8 mouse cellular contexts compared by ENCODE assay signal in the genomic region with DNA sequence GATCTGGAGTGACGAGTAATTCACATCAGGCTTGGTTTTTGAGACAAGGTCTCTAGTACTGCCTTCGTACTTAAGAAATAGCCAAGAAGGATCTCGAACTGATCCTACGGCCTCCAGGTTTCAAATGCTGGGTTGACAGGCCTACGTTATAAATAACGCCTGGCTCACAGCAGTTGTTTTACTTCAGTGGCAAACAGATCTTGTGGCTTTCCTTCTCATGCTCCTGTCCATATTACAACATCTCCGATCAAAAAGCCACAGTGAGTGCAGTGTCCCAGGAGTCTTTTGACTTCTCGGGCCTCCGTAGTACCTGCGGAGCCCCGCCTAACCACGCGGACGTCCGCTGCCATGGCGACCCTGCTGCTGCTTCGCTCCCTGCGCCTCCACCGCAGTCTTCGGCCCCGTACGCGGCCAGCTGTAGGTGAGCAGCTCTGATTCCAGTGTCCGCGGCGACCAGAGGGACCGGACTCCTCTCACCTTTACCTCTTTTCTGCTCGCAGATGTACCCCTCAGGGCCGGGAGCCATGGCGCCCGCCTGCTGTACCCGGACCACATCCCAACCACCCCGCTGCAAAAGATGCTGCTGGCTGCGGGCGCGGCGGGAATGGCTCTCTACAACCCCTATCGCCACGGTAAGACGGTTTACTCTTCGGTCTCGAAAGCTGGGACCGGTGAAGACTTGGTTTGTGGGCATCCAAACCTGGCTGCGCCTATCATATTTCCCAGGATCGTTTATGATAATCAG. TPM values are rescaled to one million over a fixed set of nuclear protein-coding genes. Genes with fewer than 3 reads are reported as not detected.
DNase-seq lines count a peak whose midpoint lies in the region; ATAC-seq and TF ChIP-seq lines count a peak whose summit lies in the region.

A gene (minus strand): TSS at position 566 of the 745 bp plus-strand sequence.

- peak; percentile 90 for DNase-seq in MEL (ENCODE audit: low read depth, low spot score)
- DNase-seq in cerebellum, adult 18-20 months, result peak; percentile 87 to 90
- DNase-seq in heart, postnatal 25 days (ENCODE audit: low spot score), result peak; percentile 49
- DNase-seq in layer of hippocampus, adult 2 months (ENCODE audit: low spot score in 2 of 2), result peak; percentile 84 to 88
- DNase-seq in lung, adult 2 months, result peak; percentile 83
- peak; percentile 85 for DNase-seq in testis, postnatal 14 days (ENCODE audit: low spot score)

- no peak for TF ChIP-seq EP300 in MEL (IDR thresholded peaks at IDR 0.05; ENCODE audit: low read depth in 1 of 2, low read length in 2 of 2)

- H3K79me2 ChIP-seq in MEL (ENCODE audit: control insufficient read depth, insufficient read depth, low read length, poor library complexity), result peaks cover 14% of the 10 kb centered on the region

- peak within 1 kb of the TSS; percentile 88 for H3K9ac ChIP-seq in MEL (ENCODE audit: control insufficient read depth, low read depth, low read length, poor library complexity, severe bottlenecking)
- H3K9ac ChIP-seq in forebrain, embryonic 16.5 days (replicated peaks; ENCODE audit: low read depth, low read length), result peak within 1 kb of the TSS; percentile 84

- H3K4me1 ChIP-seq in MEL (ENCODE audit: control insufficient read depth in 1 of 2, insufficient read depth in 2 of 2, low read length in 2 of 2), result peaks cover 0 to 9% of the 10 kb centered on the region in 2 experiments; a peak in 2 of 4 replicates
- peaks cover 18% of the 10 kb centered on the region for H3K4me1 ChIP-seq in forebrain, embryonic 16.5 days (replicated peaks; ENCODE audit: control insufficient read depth, insufficient read depth, low read length)
- H3K4me1 ChIP-seq in lung, adult 2 months (ENCODE audit: control insufficient read depth, insufficient read depth, low read length), result peaks cover 11% of the 10 kb centered on the region

- peaks cover 3 to 10% of the 10 kb centered on the region in 2 experiments; a peak in 2 of 4 replicates for H3K36me3 ChIP-seq in MEL (ENCODE audit: control insufficient read depth in 1 of 2, insufficient read depth in 2 of 2, low read length in 2 of 2)
- peaks cover 15% of the 10 kb centered on the region for H3K36me3 ChIP-seq in forebrain, embryonic 16.5 days (ENCODE audit: control insufficient read depth, insufficient read depth)

- H3K27ac ChIP-seq in MEL (ENCODE audit: control insufficient read depth, low read depth, low read length), result peak within 1 kb of the TSS; percentile 78
- H3K27ac ChIP-seq in forebrain, embryonic 16.5 days (ENCODE audit: low read length), result peak within 1 kb of the TSS; percentile 79
- H3K27ac ChIP-seq in layer of hippocampus, adult 2 months, result peak within 1 kb of the TSS; percentile 87

- no peaks in the 10 kb centered on the region for H3K27me3 ChIP-seq in MEL (ENCODE audit: control insufficient read depth in 1 of 2, insufficient read depth in 2 of 2, low read length in 2 of 2)
- H3K27me3 ChIP-seq in forebrain, embryonic 16.5 days (replicated peaks; ENCODE audit: control insufficient read depth, insufficient read depth, low read length), result no peaks in the 10 kb centered on the region

- TF ChIP-seq CTCF in MEL (IDR thresholded peaks at IDR 0.05 in 2 of 3, conservative IDR thresholded peaks at IDR 0.05 in 1 of 3; ENCODE audit: control insufficient read depth in 1 of 3, insufficient read depth in 1 of 3, low read depth in 2 of 3, low read length in 3 of 3, poor library complexity in 1 of 3, severe bottlenecking in 1 of 3), result no peak
- TF ChIP-seq CTCF in layer of hippocampus, adult 2 months (conservative IDR thresholded peaks at IDR 0.05), result no peak
- no peak for TF ChIP-seq CTCF in lung, adult 2 months (IDR thresholded peaks at IDR 0.05; ENCODE audit: insufficient read depth, low read length)

- peak; percentile 20 to 59; a peak in 2 of 4 replicates for TF ChIP-seq POLR2A in MEL (IDR thresholded peaks at IDR 0.05; ENCODE audit: control insufficient read depth in 1 of 2, insufficient read depth in 1 of 2, low read depth in 1 of 2, low read length in 2 of 2, poor library complexity in 1 of 2)
- TF ChIP-seq POLR2A in lung, adult 2 months (IDR thresholded peaks at IDR 0.05; ENCODE audit: borderline replicate concordance, extremely low read depth, low read depth, low read length), result peak; percentile 40; the same call in 1 of the 2 replicates

- peak within 1 kb of the TSS; percentile 92 for H3K4me2 ChIP-seq in forebrain, embryonic 16.5 days (ENCODE audit: low read length)

- no peaks in the 10 kb centered on the region for H3K9me3 ChIP-seq in MEL (replicated peaks; ENCODE audit: insufficient read depth, low read length)
- no peaks in the 10 kb centered on the region for H3K9me3 ChIP-seq in forebrain, embryonic 16.5 days (ENCODE audit: control insufficient read depth, low read length)

- WGBS in forebrain, embryonic 16.5 days, result under 1% methylated on average over 45 of the region's 45 CpGs
- under 1% methylated on average over 45 of the region's 45 CpGs for WGBS in lung, adult 2 months

- H3K4me3 ChIP-seq in MEL (ENCODE audit: control insufficient read depth in 1 of 2, insufficient read depth in 1 of 2, low read depth in 2 of 2, low read length in 2 of 2), result peak within 1 kb of the TSS; percentile 68 to 97
- H3K4me3 ChIP-seq in forebrain, embryonic 16.5 days (replicated peaks; ENCODE audit: low read length), result peak within 1 kb of the TSS; percentile 77
- peak within 1 kb of the TSS; percentile 75 for H3K4me3 ChIP-seq in layer of hippocampus, adult 2 months
- H3K4me3 ChIP-seq in lung, adult 2 months (replicated peaks; ENCODE audit: extremely low read depth, low read depth, low read length), result peak within 1 kb of the TSS; percentile 100

- intact Hi-C loops in heart, postnatal 25 days (cut with DNase I), result no loop called here

- peak; percentile 93 for ATAC-seq in forebrain, embryonic 16.5 days
- ATAC-seq in neutrophil, adult 5-6 weeks (ENCODE audit: extremely low read depth, insufficient number of reproducible peaks, low FRiP score, poor library complexity, severe bottlenecking), result peak; percentile 76

- no peak for TF ChIP-seq RAD21 in MEL (IDR thresholded peaks at IDR 0.05; ENCODE audit: low read depth, low read length)

TF ChIP-seq in MEL, 35 proteins besides CTCF, POLR2A, EP300 and RAD21:
- peak; percentile 94 for TF ChIP-seq MXI1 (IDR thresholded peaks at IDR 0.05; ENCODE audit: low read depth, low read length)
- peak; percentile 90 for TF ChIP-seq SIN3A (IDR thresholded peaks at IDR 0.05; ENCODE audit: low read length)
- TF ChIP-seq ELF1 (IDR thresholded peaks at IDR 0.05; ENCODE audit: low read depth, low read length), result 0 out of 2 replicates have a peak, but pooled peaks have one; percentile 58
- TF ChIP-seq ZMIZ1 (IDR thresholded peaks at IDR 0.05; ENCODE audit: low read depth, low read length), result peak; percentile 4; the same call in 1 of the 2 replicates
- no peak for TF ChIP-seq TBP (IDR thresholded peaks at IDR 0.05; ENCODE audit: low read depth, low read length)
- TF ChIP-seq HCFC1 (IDR thresholded peaks at IDR 0.05; ENCODE audit: low read depth, low read length), result peak; percentile 79
- peak; percentile 66; the same call in 1 of the 2 replicates for TF ChIP-seq USF1 (IDR thresholded peaks at IDR 0.05; ENCODE audit: low read depth, low read length)
- TF ChIP-seq MAX (IDR thresholded peaks at IDR 0.05; ENCODE audit: low read length), result peak; percentile 85
- TF ChIP-seq MYC (IDR thresholded peaks at IDR 0.05; ENCODE audit: low read depth, low read length), result peak; percentile 76
- no peak for TF ChIP-seq E2F4 (IDR thresholded peaks at IDR 0.05; ENCODE audit: borderline replicate concordance, low read depth, low read length)
- TF ChIP-seq MAZ (IDR thresholded peaks at IDR 0.05; ENCODE audit: low read depth, low read length), result peak; percentile 53; the same call in 1 of the 2 replicates
- peak; percentile 65; the same call in 1 of the 2 replicates for TF ChIP-seq NELFE (IDR thresholded peaks at IDR 0.05; ENCODE audit: low read depth, low read length)
- 0 out of 2 replicates have a peak, but pooled peaks have one; percentile 8 for TF ChIP-seq NRF1 (IDR thresholded peaks at IDR 0.05; ENCODE audit: insufficient read depth, low read depth, low read length, poor library complexity, severe bottlenecking)
- peak; percentile 56; the same call in 1 of the 2 replicates for TF ChIP-seq TCF12 (IDR thresholded peaks at IDR 0.05; ENCODE audit: low read depth, low read length)
- no peak; the same call in 1 of the 2 replicates for TF ChIP-seq KAT2A (conservative IDR thresholded peaks at IDR 0.05; ENCODE audit: low read depth, low read length)

RNA-seq across cellular contexts. Expression of the gene that starts here (rescaled TPM):
- total RNA-seq in MEL (2012; rRNA removed), result 34.8 and 40.9 TPM in 2 replicates
- polyA plus RNA-seq in MEL (2012; ENCODE audit: insufficient read depth in 1 of 2, insufficient read length in 2 of 2, low read depth in 1 of 2, low replicate concordance in 2 of 2, missing spikeins in 1 of 2), result 10 to 100 TPM in 1 of 2 experiments, not detected in 1; 44.7 TPM
- 36.6 and 42.4 TPM in 2 replicates for polyA plus RNA-seq in forebrain, embryonic 16.5 days (2015; fragmentation: Nextera tagmentation; extraction: Ambion mirVana)
- 10 to 100 TPM; 30.3 to 34.1 TPM for total RNA-seq in heart, postnatal 25 days (2021)
- total RNA-seq in layer of hippocampus, adult 2 months (2021), result 10 to 100 TPM; 47.7 to 48.6 TPM
- 23.7 and 36.8 TPM in 2 replicates for polyA plus RNA-seq in lung, adult 2 months (2012; rRNA removed)
- total RNA-seq in neutrophil, adult 5-6 weeks (2017), result 37.3 and 37.5 TPM in 2 replicates

Comparison
In these comparisons a context has a peak if more than half of its experiments do, and no peak if none do; other contexts are left out.
1. Peak in every context shown above with its lines: DNase-seq, ATAC-seq, H3K4me3 ChIP-seq and H3K27ac ChIP-seq.